Mouse (Mus musculus) cerebellum, adult 11 months (tissue): ENCODE data around the gene Ldlrad3.

Experiments used
- DNase-seq: peaks from one replicate; pipeline ENCODE4 v3.0.0; 2022

Ldlrad3 gene

DNA sequence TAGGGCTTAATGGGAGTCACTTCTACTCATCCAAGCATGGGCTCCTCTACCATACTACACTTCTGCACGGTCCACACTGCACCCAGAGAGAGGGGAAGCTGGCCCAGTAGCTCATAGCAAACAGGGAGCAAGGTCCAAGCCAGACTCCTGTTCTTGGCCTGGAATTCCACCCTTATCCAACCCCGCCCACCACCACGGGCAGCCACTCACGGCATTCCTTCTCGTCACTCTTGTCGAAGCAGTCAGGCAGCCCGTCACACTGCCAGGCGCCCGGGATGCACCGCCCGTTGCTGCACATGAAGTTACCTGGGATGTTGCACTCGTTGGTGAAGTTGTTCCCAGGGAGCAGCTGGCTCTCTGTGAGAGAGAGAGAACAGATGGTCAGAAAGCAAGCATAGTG lies 72.9 kb downstream of the Ldlrad3 start:
- DNase-seq = no peak

- no peak for DNase-seq
Observed at GRCm38 (mm10) chr2:102111906-102112499, 74.2 kb downstream of the Ldlrad3 start.

DNA sequence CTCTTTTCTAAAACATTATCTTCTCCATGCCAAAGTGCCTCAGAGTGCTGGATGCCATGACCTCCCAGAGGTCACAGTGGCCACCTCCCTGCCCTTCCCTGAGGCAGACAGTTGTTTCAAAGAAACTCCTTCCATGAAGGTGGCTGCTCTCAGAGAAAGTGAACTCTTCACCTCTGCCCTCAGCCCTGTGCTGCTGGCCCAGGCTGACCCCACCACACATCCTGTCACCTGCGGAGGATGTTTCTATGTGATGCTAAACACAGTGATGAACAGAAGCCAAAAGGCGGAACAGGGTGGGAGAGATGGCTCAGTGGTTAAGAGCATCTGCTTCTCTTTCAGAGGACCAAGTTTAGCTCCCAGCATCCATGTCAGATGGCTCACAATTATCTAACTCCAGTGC lies 75.9 kb downstream of the Ldlrad3 start:
- DNase-seq = no peak

- DNase-seq = no peak
Observed at GRCm38 (mm10) chr2:102107280-102107679, 78.9 kb downstream of the Ldlrad3 start.

DNA sequence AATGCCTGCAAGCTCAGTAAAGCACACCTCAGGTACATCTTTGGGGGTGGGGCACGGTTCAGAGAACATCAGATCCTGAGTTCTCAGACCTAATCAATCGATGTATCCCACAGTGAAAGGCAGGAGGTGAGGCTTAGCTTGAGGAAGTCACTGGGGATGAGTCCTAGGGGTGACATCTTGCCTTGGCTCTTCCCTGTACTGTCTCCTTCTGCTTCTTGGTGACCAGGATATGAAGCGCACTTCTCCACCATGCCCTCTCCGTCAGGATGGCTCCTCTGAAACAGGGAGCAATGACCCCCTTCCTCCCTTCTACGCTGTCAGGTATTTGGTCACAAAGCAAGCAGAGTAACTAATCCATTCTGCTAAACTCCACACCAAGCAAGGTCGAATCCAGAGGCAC lies 79.5 kb downstream of the Ldlrad3 start:
- no peak for DNase-seq

DNA sequence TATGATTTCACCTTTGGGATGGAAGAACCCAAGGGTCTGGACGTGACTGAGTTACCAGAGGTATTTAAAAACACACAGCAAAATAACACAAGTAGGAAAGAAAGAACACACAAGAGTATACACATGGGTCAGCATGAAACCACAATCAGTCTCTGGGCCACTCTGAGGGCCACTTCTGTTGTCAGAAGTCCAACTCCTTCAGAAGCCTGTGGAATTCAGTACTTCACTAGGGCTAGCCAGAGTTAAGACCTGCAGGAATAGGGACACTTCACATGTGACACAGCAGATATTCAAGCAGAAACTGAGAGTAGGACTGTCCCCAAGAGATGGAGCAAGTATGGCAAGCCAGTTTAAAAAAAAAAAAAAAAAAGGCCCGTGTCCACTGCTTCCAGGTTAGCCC lies 80.7 kb downstream of the Ldlrad3 start:
- DNase-seq = no peak

DNA sequence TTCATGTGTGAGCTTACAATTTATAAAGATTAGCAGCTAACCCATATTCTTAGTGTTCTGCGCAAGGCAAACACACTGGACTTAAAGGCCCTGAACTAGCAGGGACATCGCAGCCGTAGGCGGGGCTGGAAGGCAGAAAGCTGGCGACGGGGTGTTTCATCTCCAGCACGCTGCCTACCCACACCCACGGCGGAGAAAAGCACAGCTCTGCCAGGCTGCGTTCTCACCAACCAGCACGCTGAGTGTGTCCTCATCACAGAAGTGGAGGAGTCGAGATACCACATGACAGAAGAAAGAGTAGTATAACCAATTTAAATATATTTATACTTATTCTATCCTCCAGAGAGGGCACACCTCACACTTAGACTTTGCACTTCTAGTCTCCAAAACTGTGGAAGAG lies 82.2 kb downstream of the Ldlrad3 start:
- no peak for DNase-seq

GRCm38 (mm10) chr2:102100490-102100889 lies 85.7 kb downstream of the Ldlrad3 start:
- DNase-seq = no peak

GRCm38 (mm10) chr2:102099702-102100450 lies 86.3 kb downstream of the Ldlrad3 start:
- DNase-seq = no peak

GRCm38 (mm10) chr2:102099261-102099660 lies 86.9 kb downstream of the Ldlrad3 start:
- no peak for DNase-seq

DNA sequence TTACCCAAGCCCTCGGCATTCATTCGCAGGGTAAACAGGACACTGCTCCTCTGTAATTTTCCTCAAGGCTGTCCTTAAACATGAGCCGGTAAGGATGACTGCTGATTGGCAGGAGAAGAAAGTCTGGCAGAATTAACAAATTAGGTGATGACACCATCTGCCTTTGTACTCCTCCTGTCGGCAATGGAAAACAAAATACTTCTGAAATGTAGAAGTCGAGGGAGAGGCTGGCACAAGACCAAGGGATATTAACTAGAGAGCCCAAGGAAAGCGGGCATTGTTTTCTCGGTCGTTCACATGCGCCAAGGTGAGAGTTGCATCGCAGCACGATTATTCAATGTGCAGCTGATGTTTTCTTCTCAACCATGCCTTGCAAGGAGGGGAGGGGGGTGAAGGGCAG lies 91.4 kb downstream of the Ldlrad3 start:
- DNase-seq = peak; percentile 59

DNA sequence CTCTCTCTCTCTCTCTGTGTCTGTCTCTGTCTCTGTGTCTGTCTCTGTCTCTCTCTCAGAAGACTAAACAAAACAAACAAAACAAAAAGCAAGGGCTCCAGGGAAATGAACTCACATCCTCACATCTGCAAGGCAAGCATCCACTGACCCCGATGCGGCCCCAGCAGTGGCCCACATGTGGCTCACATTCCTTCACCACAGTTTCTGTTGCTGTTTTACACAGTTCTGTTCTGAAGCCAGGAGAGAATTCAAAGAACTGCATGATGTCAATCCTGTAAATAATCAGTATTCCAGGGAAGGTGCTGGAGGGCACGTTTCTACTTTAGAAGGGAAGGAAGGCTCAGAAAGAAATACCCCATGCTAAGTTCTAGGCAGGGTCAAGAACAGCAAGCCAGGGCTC lies 91.9 kb downstream of the Ldlrad3 start:
- no peak for DNase-seq

- no peak for DNase-seq
Observed at GRCm38 (mm10) chr2:102092579-102092978, 93.6 kb downstream of the Ldlrad3 start.

DNA sequence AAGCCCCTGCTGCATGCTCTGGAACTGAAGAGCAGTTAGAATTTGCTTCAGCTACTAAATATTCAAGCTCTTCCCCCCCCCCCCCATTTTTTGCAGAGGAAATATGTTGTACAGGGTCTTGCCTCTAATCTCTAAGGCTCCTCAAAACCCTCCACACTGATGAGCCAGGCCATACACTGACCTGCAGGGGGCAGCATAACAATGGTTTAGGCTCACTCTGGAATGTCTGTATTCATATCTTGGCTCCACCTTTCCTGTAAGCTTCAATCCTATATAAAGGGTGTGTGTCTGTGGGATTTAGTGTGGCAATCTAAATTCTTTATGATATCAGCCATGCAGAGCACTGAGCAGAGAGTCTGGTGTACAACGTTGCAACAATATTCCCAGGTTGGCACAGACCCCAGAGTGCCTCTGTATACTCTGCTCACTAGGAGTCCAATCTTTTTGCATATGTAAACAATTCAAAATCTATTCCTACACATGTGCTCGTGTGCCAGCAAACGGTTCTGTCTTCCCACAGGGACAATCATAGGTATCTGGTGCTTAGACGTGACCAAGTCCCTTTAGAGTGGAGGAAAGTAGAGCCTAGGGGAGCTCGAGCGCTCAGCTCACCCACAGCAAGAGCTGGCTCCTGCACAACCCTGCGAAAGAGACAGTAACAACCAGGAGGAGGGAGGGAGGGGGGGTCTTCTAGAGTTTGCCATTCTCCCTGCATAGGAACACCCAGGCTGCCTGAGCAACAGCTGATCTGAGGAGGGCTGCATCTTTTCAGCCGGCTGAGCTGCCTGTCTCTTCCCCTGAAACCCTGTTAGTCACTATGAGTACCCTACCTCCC lies 94.5 kb downstream of the Ldlrad3 start:
- peak; percentile 82 for DNase-seq

DNA sequence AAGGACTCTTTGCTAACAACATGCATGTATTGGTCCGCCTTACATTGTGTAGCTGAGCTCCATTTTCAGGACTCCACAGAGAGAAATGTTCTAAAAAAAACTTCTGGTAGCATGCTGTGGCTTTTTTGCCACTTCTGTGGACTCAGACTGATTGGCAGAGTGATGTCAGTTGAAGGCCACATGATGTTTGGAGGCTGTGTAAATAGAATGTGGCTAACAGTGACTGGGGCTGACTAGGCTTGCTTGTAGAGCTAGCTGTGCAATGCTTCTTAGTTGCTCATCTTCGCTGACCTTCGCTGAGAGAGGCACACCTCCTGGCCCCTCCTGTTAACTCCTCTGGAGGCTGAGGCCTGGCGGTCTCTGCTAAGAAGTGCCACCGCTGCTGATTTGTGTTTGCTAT lies 98.4 kb downstream of the Ldlrad3 start:
- DNase-seq = no peak

DNA sequence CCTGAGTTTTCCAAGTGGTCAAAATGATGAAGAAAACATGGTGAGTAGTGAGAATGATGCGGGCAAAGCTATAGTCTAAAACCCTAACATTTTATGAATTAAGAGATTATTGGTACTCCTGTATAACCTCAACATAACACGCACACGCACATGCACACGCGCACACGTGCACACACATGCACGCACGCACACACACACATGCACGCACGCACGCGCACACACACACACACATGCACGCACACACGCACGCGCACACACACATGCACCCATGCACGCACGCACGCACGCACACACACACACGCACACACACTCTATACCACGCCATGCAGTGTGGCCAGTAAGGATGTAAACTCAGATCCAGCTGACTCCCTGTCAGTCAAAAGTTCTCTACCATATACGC lies 99.6 kb downstream of the Ldlrad3 start:
- DNase-seq = no peak

GRCm38 (mm10) chr2:102082782-102083181 lies 103.4 kb downstream of the Ldlrad3 start:
- no peak for DNase-seq

- peak; percentile 81 for DNase-seq
Observed at GRCm38 (mm10) chr2:102077554-102077953, 108.6 kb downstream of the Ldlrad3 start.

GRCm38 (mm10) chr2:102076237-102076636 lies 109.9 kb downstream of the Ldlrad3 start:
- no peak for DNase-seq

DNA sequence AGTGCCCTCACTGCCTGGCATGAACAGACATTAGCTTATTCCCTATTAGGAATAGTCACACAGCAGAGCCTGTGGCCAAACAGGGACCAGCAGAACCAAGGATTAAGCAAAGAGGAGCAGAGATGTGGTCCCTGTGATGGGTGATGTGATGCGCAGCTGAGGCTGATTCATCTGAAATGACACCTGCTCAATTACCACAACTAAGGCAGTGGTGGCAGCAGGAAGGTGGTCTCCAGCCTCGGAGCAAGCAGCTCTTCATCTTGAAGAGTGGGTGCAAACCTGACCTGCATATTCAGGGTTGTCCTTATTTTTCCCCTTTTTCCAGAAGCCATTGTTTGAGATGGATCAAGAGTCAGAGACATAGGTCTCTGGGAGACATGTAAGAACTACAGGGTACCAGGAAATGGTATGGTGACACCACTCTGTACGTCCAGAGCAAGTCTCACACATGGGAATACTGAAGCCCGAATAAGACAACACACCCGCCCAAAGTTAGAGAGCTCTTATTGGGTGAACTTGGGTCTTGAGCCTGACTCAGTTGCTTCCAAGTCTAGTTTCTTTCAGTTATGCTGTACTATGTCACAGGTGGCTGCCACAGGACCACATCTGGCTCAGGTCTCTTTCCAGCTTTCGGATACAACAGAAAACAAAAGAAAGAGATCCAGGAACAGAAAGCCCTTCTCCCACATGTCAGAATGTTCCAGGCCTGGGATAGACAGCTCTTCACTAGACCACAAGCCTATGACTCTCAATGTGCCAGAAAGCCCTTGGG lies 112.7 kb downstream of the Ldlrad3 start:
- DNase-seq = no peak

DNA sequence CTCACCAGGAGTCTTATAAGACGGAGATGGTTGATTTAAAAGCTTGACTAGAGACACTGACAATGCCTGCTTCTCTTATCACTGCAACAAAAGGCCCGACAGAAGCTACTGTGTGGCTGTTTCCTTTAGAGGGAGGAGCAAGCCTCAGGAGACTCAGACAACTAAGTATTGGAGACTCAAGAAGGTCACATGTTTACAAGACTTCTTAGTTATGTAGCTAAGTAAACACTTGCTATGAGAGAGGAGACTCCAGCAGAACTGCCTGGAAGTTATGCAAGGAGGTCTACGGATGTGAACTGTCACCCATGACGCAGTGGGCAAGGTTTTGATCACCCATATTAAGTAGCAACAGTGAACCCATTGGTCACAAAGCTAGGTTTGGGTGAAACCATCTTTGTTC lies 113.3 kb downstream of the Ldlrad3 start:
- DNase-seq = no peak

DNA sequence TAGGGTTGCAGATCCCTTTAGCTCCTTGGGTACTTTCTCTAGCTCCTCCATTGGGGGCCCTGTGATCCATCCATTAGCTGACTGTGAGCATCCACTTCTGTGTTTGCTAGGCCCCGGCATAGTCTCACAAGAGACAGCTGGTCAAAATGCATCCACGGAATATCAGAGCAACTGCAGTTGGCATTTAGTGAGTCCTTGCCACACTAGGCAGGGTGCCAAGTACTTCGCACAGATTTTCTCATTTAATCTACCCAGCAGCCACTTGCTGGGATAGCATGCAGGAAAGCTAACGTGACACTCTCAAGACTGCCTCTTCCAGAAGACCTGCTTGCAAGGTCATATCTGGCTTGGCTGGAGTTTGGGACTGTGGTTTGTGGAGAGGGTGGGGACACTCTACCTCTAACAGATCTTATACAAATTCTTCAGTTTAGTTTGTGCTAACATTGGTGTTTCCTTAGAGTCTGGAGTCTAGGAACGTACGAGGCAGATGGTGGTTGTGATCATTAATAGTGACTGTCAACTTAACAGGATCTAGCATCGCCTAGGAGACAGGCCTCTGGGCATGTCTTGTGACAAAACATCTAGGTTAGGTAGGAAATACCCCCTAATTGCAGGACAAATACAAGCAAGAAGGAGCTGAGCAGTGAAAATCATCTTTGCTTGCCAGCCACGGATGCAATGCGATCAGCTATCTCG lies 115.0 kb downstream of the Ldlrad3 start:
- peak; percentile 69 for DNase-seq
